Mouse (Mus musculus) megakaryocyte progenitor cell, adult 5-6 weeks (primary cell): ENCODE measurements at regions not wholly inside any gene's neighbourhood (a gene's known extent, or its start where the extent isn't known, plus 50 kb on each side); places are given as distances from the start of the nearest gene placed in this dataset.

Experiments
- ATAC-seq: replicated peaks from 2 replicates; pipeline ENCODE4 v1.8.0; 2016; ENCODE audit warnings: mild to moderate bottlenecking, moderate TSS enrichment, inconsistent platforms; ENCODE audit not compliant: poor library complexity

GRCm38 (mm10) chrX:147616374-147616773 lies 62.5 kb upstream of the Lrch2 start:
- ATAC-seq, result no peak

- ATAC-seq, result peak; percentile 82
These were observed 54.8 kb upstream of the Lrch2 start for GRCm38 (mm10) chrX:147608660-147609059.
